Comparison of ENCODE assay signal across 8 mouse cellular contexts in the genomic region with DNA sequence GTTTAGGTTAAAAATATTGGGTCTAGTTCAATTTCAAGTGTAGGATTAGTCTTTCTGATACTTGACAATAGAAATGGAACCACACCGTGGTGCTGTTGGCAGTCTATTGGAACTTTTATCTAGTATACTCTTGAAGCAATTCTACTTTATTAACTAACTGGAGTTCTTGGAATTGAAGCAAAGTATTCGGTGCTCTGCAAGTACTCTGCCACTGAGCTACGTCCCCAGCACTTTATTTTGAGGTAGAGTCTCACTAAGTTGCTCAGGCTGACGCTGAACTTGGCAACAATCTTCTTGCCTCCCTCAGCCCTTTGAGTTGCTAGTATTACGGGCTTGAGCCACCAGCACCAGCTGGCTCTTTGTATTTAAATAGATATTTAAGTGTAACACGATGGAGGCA. TPM values are rescaled to one million over a fixed set of nuclear protein-coding genes. Genes with fewer than 3 reads are reported as not detected.
A peak's percentile ranks its signal among the peaks of the same experiment; 100 is the strongest.
DNase-seq lines count a peak whose midpoint lies in the region; ATAC-seq and TF ChIP-seq lines count a peak whose summit lies in the region.

No protein-coding gene starts in this region.

- TF ChIP-seq CTCF in cerebellum, adult 2 months (IDR thresholded peaks at IDR 0.05; ENCODE audit: borderline replicate concordance, insufficient read depth, low read depth, low read length): no peak

- no peak for ATAC-seq in cerebellum, adult (ENCODE audit: insufficient number of reproducible peaks, low FRiP score, low TSS enrichment)
- ATAC-seq in intestine, embryonic 14.5 days (replicated peaks; ENCODE audit: low FRiP score, low TSS enrichment, low read depth): no peak
- no peak for ATAC-seq in midbrain, embryonic 15.5 days (replicated peaks)

- H3K9ac ChIP-seq in intestine, embryonic 14.5 days (ENCODE audit: low read length): no peak overlapping the region; the same call in 1 of the 2 replicates
- H3K9ac ChIP-seq in midbrain, embryonic 15.5 days: no peak overlapping the region

- H3K4me1 ChIP-seq in cerebellum, adult 2 months (ENCODE audit: control insufficient read depth, insufficient read depth, low read length): no peaks in the 10 kb centered on the region
- peaks cover 11% of the 10 kb centered on the region for H3K4me1 ChIP-seq in intestine, embryonic 14.5 days (replicated peaks; ENCODE audit: control insufficient read depth, insufficient read depth, low read length)
- peaks cover 24% of the 10 kb centered on the region for H3K4me1 ChIP-seq in midbrain, embryonic 15.5 days

- H3K4me2 ChIP-seq in intestine, embryonic 14.5 days (ENCODE audit: low read length): peak overlapping the region; percentile 61
- peak overlapping the region; percentile 1; the same call in 1 of the 2 replicates for H3K4me2 ChIP-seq in midbrain, embryonic 15.5 days

- H3K4me3 ChIP-seq in cerebellum, adult 2 months (replicated peaks; ENCODE audit: insufficient read depth, low read depth, low read length): peak overlapping the region; percentile 0
- H3K4me3 ChIP-seq in intestine, embryonic 14.5 days (ENCODE audit: low read depth, low read length): peak overlapping the region; percentile 92; the same call in 1 of the 2 replicates
- H3K4me3 ChIP-seq in midbrain, embryonic 15.5 days: no peak overlapping the region

- DNase-seq in cerebellum, adult 2 months: no peak
- peak; percentile 16 for DNase-seq in right cerebral cortex, postnatal 25 days
- DNase-seq in right cerebral cortex, postnatal 14 days: no peak
- no peak for DNase-seq in intestine, embryonic 14.5 days (ENCODE audit: low spot score)
- no peak for DNase-seq in cerebellum, adult 8-10 months
- no peak for DNase-seq in urinary bladder, postnatal 10 days (ENCODE audit: low spot score)

- no peak for TF ChIP-seq POLR2A in cerebellum, adult 2 months (IDR thresholded peaks at IDR 0.05; ENCODE audit: borderline replicate concordance, insufficient read depth, low read length)

- H3K27me3 ChIP-seq in cerebellum, adult 2 months (ENCODE audit: control insufficient read depth, insufficient read depth, low read length): no peaks in the 10 kb centered on the region
- no peaks in the 10 kb centered on the region for H3K27me3 ChIP-seq in intestine, embryonic 14.5 days (replicated peaks; ENCODE audit: control insufficient read depth, insufficient read depth, low read length)
- H3K27me3 ChIP-seq in midbrain, embryonic 15.5 days (replicated peaks): no peaks in the 10 kb centered on the region

- H3K9me3 ChIP-seq in intestine, embryonic 14.5 days (ENCODE audit: control insufficient read depth, low read length): no peaks in the 10 kb centered on the region
- H3K9me3 ChIP-seq in midbrain, embryonic 15.5 days: no peaks in the 10 kb centered on the region

- WGBS in cerebellum, adult 2 months: 4% methylated on average over 6 of the region's 6 CpGs
- WGBS in intestine, embryonic 14.5 days: 47% methylated on average over 6 of the region's 6 CpGs
- whole genome bisulfite sequencing in midbrain, embryonic 15.5 days: 46% methylated on average over 6 of the region's 6 CpGs

- no peak overlapping the region for H3K27ac ChIP-seq in cerebellum, adult 2 months (ENCODE audit: insufficient read depth, low read length)
- no peak overlapping the region for H3K27ac ChIP-seq in intestine, embryonic 14.5 days (ENCODE audit: low read depth)
- H3K27ac ChIP-seq in midbrain, embryonic 15.5 days: no peak overlapping the region

- H3K36me3 ChIP-seq in intestine, embryonic 14.5 days (ENCODE audit: control insufficient read depth, insufficient read depth, low read length): no peaks in the 10 kb centered on the region
- H3K36me3 ChIP-seq in midbrain, embryonic 15.5 days (replicated peaks): no peaks in the 10 kb centered on the region

RNA-seq across cellular contexts. Expression of a gene that starts 1.9 kb away (rescaled TPM):
- 28.9 and 30.0 TPM in 2 replicates for polyA plus RNA-seq in cerebellum, adult 2 months (2012; rRNA removed)
- polyA plus RNA-seq in intestine, embryonic 14.5 days (2014; fragmentation: Nextera tagmentation; extraction: Ambion mirVana): 63.6 and 65.5 TPM in 2 replicates
- 58.6 and 60.8 TPM in 2 replicates for polyA plus RNA-seq in midbrain, embryonic 15.5 days (2015; fragmentation: Nextera tagmentation; extraction: Ambion mirVana)

RNA-seq across cellular contexts. Expression of a gene that starts 2.0 kb away (rescaled TPM):
- 230 and 250 TPM in 2 replicates for polyA plus RNA-seq in cerebellum, adult 2 months (2012; rRNA removed)
- 63.0 and 68.0 TPM in 2 replicates for polyA plus RNA-seq in intestine, embryonic 14.5 days (2014; fragmentation: Nextera tagmentation; extraction: Ambion mirVana)
- polyA plus RNA-seq in midbrain, embryonic 15.5 days (2015; fragmentation: Nextera tagmentation; extraction: Ambion mirVana): 128 and 133 TPM in 2 replicates

RNA-seq across cellular contexts. Expression of a gene that starts 31.6 kb away (rescaled TPM):
- 14.2 and 15.3 TPM in 2 replicates for polyA plus RNA-seq in cerebellum, adult 2 months (2012; rRNA removed)
- polyA plus RNA-seq in intestine, embryonic 14.5 days (2014; fragmentation: Nextera tagmentation; extraction: Ambion mirVana): 4.6 and 5.0 TPM in 2 replicates
- polyA plus RNA-seq in midbrain, embryonic 15.5 days (2015; fragmentation: Nextera tagmentation; extraction: Ambion mirVana): 2.8 and 2.9 TPM in 2 replicates
